Mouse (Mus musculus) adrenal gland, adult (tissue): Measurements from ENCODE around the gene Gm26741.
A peak's percentile ranks its signal among the peaks of the same experiment; 100 is the strongest.
"Not testable (repeated sequence)": the region's sequence is repeated elsewhere in the genome, so short reads cannot be mapped to it uniquely, and the experiment has no call there.

Source experiments
- DNase-seq, 2 experiments: peaks; one replicate each; pipeline ENCODE4 v3.0.0; 2022 to 2023; ENCODE audit warnings: low spot score in 1 of 2; ENCODE audit not compliant: inconsistent age in 2 of 2

Gene Gm26741

GRCm38 (mm10) chr10:52358467-52358866, at the start of gene Gm26741:
Gene Gm26741, plus strand, starts transcription at chr10:52358767.
- DNase-seq: no peak

GRCm38 (mm10) chr10:52309196-52309595, 49.4 kb upstream of the Gm26741 start:
- peak; percentile 53 to 74 for DNase-seq

GRCm38 (mm10) chr10:52319506-52320286, 38.9 kb upstream of the Gm26741 start:
- no peak for DNase-seq

- DNase-seq: no peak
These were observed 36.6 kb upstream of the Gm26741 start for GRCm38 (mm10) chr10:52321918-52322317.

- DNase-seq: peak; percentile 9 to 82
These were observed 27.6 kb upstream of the Gm26741 start for GRCm38 (mm10) chr10:52331007-52331406.

- DNase-seq: not testable (repeated sequence)
These were observed 15.2 kb upstream of the Gm26741 start for GRCm38 (mm10) chr10:52343324-52343723.

GRCm38 (mm10) chr10:52353184-52353583, 5.4 kb upstream of the Gm26741 start:
- DNase-seq: no peak

GRCm38 (mm10) chr10:52360241-52360735, 1.7 kb downstream of the Gm26741 start:
- DNase-seq: no peak

GRCm38 (mm10) chr10:52360862-52361609, 2.5 kb downstream of the Gm26741 start:
- DNase-seq: peak in 1 of 2 experiments; percentile 44

GRCm38 (mm10) chr10:52368376-52368775, 9.8 kb downstream of the Gm26741 start:
- no peak for DNase-seq

GRCm38 (mm10) chr10:52373834-52374233, 15.3 kb downstream of the Gm26741 start:
- no peak for DNase-seq

GRCm38 (mm10) chr10:52374651-52375050, 16.1 kb downstream of the Gm26741 start:
- DNase-seq: no peak

- DNase-seq: no peak
These were observed 17.9 kb downstream of the Gm26741 start for GRCm38 (mm10) chr10:52376422-52376821.

GRCm38 (mm10) chr10:52377813-52378212, 19.2 kb downstream of the Gm26741 start:
- no peak for DNase-seq

- DNase-seq: no peak
These were observed 22.8 kb downstream of the Gm26741 start for GRCm38 (mm10) chr10:52381321-52381801.

- peak; percentile 98 to 100 for DNase-seq
These were observed 23.5 kb downstream of the Gm26741 start, which contains the start of gene Gopc for GRCm38 (mm10) chr10:52381845-52382591. Gene Gopc, minus strand, starts transcription at chr10:52382124.

GRCm38 (mm10) chr10:52383022-52383421, 24.5 kb downstream of the Gm26741 start:
- DNase-seq: peak; percentile 9 to 65

GRCm38 (mm10) chr10:52383522-52383921, 25.0 kb downstream of the Gm26741 start:
- no peak for DNase-seq

GRCm38 (mm10) chr10:52384823-52385610, 26.4 kb downstream of the Gm26741 start:
- DNase-seq: peak; percentile 34 to 82

GRCm38 (mm10) chr10:52387192-52387591, 28.6 kb downstream of the Gm26741 start:
- DNase-seq: no peak
